Mouse (Mus musculus) forebrain, embryonic 15.5 days (tissue): Measurements from ENCODE around the gene Gdf11. TPM values are rescaled to one million over a fixed set of nuclear protein-coding genes. Genes with fewer than 3 reads are reported as not detected.

Source experiments
- ATAC-seq: fragments of 200-750 bp; cut with Nextera tagmentation; replicated peaks from 2 replicates; pipeline ENCODE4 v1.8.0; 2017; ENCODE audit warnings: mild to moderate bottlenecking, moderate TSS enrichment, moderate library complexity
- H3K27ac ChIP-seq: fragments of 300-500 bp; sonication (generic); replicated peaks from 2 replicates; pipeline ENCODE4 v1.5.1; 2015; ENCODE audit warnings: mild to moderate bottlenecking, inconsistent platforms
- H3K27me3 ChIP-seq: fragments of 300-500 bp; sonication (generic); 2 replicates; pipeline ENCODE4 v1.6.1; 2015; ENCODE audit warnings: inconsistent platforms
- H3K36me3 ChIP-seq: fragments of 300-500 bp; sonication (generic); 2 replicates; pipeline ENCODE4 v1.6.1; 2015; ENCODE audit warnings: mild to moderate bottlenecking, inconsistent platforms
- H3K4me1 ChIP-seq: fragments of 300-500 bp; sonication (generic); 2 replicates; pipeline ENCODE4 v1.6.1; 2015; ENCODE audit warnings: inconsistent platforms
- H3K4me2 ChIP-seq: fragments of 300-500 bp; sonication (generic); replicated peaks from 2 replicates; pipeline ENCODE4 v1.6.1; 2015; ENCODE audit warnings: mild to moderate bottlenecking, inconsistent platforms
- H3K4me3 ChIP-seq: fragments of 300-500 bp; sonication (generic); 2 replicates; pipeline ENCODE4 v1.5.1; 2015; ENCODE audit warnings: mild to moderate bottlenecking, inconsistent platforms
- H3K9ac ChIP-seq: fragments of 300-500 bp; sonication (generic); replicated peaks from 2 replicates; pipeline ENCODE4 v1.6.1; 2015; ENCODE audit warnings: mild to moderate bottlenecking, inconsistent platforms
- H3K9me3 ChIP-seq: fragments of 300-500 bp; sonication (generic); 2 replicates; pipeline ENCODE4 v1.6.1; 2016; ENCODE audit warnings: inconsistent platforms
- WGBS: fragments of 180-500 bp; shearing (Covaris S2); methylation state at CpG from one replicate; pipeline ENCODE4 v1.1.7; 2015; ENCODE audit warnings: mixed read lengths; 5-methylcytosine and 5-hydroxymethylcytosine counted together
- polyA plus RNA-seq: library from polyadenylated mRNA; unstranded; fragments of >200 nt; fragmentation: Nextera tagmentation; extraction: Ambion mirVana; gene quantifications from 2 replicates; pipeline ENCODE4 v1.2.1, GENCODE M21; 2015

Gdf11 gene
- polyA plus RNA-seq = 7.5 and 8.7 TPM in 2 replicates

- H3K4me1 ChIP-seq = peaks cover 48% of the 10 kb centered on the region
Observed at GRCm38 (mm10) chr10:128891296-128892094, at the start of gene Gdf11. Gdf11 (minus strand) TSS chr10:128891718.

DNA sequence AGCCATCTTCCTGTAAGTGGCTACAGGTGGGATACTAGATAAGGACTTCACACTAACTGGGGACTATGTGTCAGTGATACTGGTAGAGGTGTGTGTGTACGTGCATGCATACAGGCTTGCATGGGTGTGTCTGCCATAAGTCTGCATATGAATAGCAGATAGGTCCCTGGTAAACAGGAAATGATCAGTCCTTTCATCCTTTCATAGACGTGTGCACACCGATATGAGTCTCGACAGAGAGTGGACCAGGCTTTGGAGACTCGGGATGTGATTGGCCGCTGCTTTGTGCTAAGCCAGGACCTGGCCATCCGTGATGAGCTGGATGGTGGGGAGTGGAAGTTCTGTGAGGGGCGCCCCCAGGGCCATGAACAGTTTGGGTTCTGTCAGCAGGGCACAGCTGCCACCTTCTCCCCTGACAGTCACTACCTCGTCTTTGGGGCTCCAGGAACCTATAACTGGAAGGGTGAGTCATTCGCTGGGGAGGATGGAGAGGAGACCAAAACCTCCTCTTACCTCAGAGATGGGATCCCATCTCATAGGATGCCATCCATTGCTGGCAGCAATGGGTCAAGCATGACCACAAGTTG, 49.0 kb upstream of the Gdf11 start:
- H3K4me2 ChIP-seq = no peak overlapping the region
- H3K27me3 ChIP-seq = peaks cover 6% of the 10 kb centered on the region
- no peak for ATAC-seq
- no peak overlapping the region for H3K9ac ChIP-seq
- no peaks in the 10 kb centered on the region for H3K4me1 ChIP-seq
- no peaks in the 10 kb centered on the region for H3K9me3 ChIP-seq
- no peak overlapping the region for H3K4me3 ChIP-seq
- no peaks in the 10 kb centered on the region for H3K36me3 ChIP-seq
- H3K27ac ChIP-seq = no peak overlapping the region
- WGBS = 79% methylated on average over 10 of the region's 10 CpGs

More at GRCm38 (mm10) chr10:128891296-128892094, at the start of gene Gdf11:
- Histone ChIP-seq H3K27me3 (0 out of 2 replicates have a peak, but pooled peaks cover 3% of the 10 kb centered on the region), H3K4me2 (peak within 1 kb of the TSS; percentile 90), H3K4me3 (peak within 1 kb of the TSS; percentile 68), H3K36me3 (peaks cover 7% of the 10 kb centered on the region; the same call in 1 of the 2 replicates), H3K27ac (peak within 1 kb of the TSS; percentile 97), H3K9ac (peak within 1 kb of the TSS; percentile 81), H3K9me3 (no peaks in the 10 kb centered on the region)
- peak; percentile 85 for ATAC-seq
- under 1% methylated on average over 57 of the region's 89 CpGs for WGBS

DNA sequence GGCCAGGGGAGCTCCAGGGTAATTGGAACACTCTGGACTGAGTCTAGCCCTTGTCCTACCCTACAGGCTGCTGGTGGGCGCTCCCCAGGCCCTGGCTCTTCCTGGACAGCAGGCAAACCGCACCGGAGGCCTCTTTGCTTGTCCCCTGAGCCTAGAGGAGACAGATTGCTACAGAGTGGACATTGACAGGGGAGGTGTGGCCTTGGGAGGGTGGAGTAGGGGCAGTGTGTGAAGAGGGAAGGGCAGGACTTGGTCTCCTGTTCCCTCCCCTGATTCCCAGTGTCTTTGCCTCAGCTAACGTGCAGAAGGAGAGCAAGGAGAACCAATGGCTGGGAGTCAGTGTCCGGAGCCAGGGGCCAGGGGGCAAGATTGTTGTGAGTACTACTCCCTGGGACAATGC, 47.5 kb upstream of the Gdf11 start:
- Histone ChIP-seq H3K9me3 (no peaks in the 10 kb centered on the region), H3K9ac (no peak overlapping the region), H3K27ac (no peak overlapping the region), H3K27me3 (peaks cover 20% of the 10 kb centered on the region), H3K4me3 (no peak overlapping the region), H3K36me3 (no peaks in the 10 kb centered on the region), H3K4me2 (no peak overlapping the region), H3K4me1 (peaks cover 4% of the 10 kb centered on the region)
- ATAC-seq = no peak
- 77% methylated on average over 5 of the region's 5 CpGs for WGBS

DNA sequence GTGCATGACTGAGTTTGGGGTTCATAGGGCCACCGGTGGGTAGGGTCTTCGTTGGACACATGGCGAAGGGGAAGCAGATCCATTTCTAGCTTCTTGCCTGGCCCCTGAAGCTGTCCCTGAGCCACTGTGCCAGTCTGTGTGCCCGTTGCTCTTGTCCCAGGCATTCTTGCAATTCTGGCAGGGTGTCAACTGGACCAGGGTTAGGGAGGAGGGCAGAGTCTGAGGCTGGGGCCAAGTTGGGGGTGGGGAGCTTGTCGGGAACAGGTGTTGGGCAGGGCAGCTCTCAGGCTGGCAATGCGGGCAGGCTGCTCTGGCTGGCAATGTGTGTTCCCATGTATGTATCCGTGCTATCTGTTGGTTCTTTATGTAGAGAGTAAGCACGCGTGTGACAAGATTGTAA, 46.9 kb upstream of the Gdf11 start:
- no peak overlapping the region for H3K27ac ChIP-seq
- H3K4me1 ChIP-seq = peaks cover 10% of the 10 kb centered on the region
- no peak overlapping the region for H3K4me3 ChIP-seq
- ATAC-seq = no peak
- H3K9ac ChIP-seq = no peak overlapping the region
- no peak overlapping the region for H3K4me2 ChIP-seq
- WGBS = 73% methylated on average over 9 of the region's 9 CpGs
- no peaks in the 10 kb centered on the region for H3K36me3 ChIP-seq
- H3K9me3 ChIP-seq = no peaks in the 10 kb centered on the region
- H3K27me3 ChIP-seq = peaks cover 25% of the 10 kb centered on the region

- no peak overlapping the region for H3K27ac ChIP-seq
- H3K4me1 ChIP-seq = peaks cover 14% of the 10 kb centered on the region
- H3K27me3 ChIP-seq = peaks cover 31% of the 10 kb centered on the region
- H3K36me3 ChIP-seq = no peaks in the 10 kb centered on the region
- no peak overlapping the region for H3K4me3 ChIP-seq
- no peaks in the 10 kb centered on the region for H3K9me3 ChIP-seq
- H3K4me2 ChIP-seq = no peak overlapping the region
- ATAC-seq = no peak
- 76% methylated on average over 12 of the region's 12 CpGs for WGBS
- H3K9ac ChIP-seq = no peak overlapping the region
Observed at GRCm38 (mm10) chr10:128937756-128938390, 46.4 kb upstream of the Gdf11 start.

GRCm38 (mm10) chr10:128935826-128936440, 44.4 kb upstream of the Gdf11 start:
- peaks cover 14% of the 10 kb centered on the region for H3K4me1 ChIP-seq
- H3K36me3 ChIP-seq = no peaks in the 10 kb centered on the region
- no peak overlapping the region for H3K4me3 ChIP-seq
- peaks cover 51% of the 10 kb centered on the region for H3K27me3 ChIP-seq
- no peak overlapping the region for H3K9ac ChIP-seq
- WGBS = 71% methylated on average over 8 of the region's 8 CpGs
- ATAC-seq = no peak
- no peaks in the 10 kb centered on the region for H3K9me3 ChIP-seq
- H3K4me2 ChIP-seq = no peak overlapping the region
- H3K27ac ChIP-seq = no peak overlapping the region

- H3K4me3 ChIP-seq = no peak overlapping the region
- H3K36me3 ChIP-seq = no peaks in the 10 kb centered on the region
- H3K9ac ChIP-seq = no peak overlapping the region
- ATAC-seq = no peak
- peaks cover 53% of the 10 kb centered on the region for H3K27me3 ChIP-seq
- H3K9me3 ChIP-seq = no peaks in the 10 kb centered on the region
- H3K4me1 ChIP-seq = peaks cover 14% of the 10 kb centered on the region
- H3K27ac ChIP-seq = no peak overlapping the region
- 69% methylated on average over 7 of the region's 7 CpGs for WGBS
- no peak overlapping the region for H3K4me2 ChIP-seq
Observed at GRCm38 (mm10) chr10:128934997-128935787, 43.7 kb upstream of the Gdf11 start.

DNA sequence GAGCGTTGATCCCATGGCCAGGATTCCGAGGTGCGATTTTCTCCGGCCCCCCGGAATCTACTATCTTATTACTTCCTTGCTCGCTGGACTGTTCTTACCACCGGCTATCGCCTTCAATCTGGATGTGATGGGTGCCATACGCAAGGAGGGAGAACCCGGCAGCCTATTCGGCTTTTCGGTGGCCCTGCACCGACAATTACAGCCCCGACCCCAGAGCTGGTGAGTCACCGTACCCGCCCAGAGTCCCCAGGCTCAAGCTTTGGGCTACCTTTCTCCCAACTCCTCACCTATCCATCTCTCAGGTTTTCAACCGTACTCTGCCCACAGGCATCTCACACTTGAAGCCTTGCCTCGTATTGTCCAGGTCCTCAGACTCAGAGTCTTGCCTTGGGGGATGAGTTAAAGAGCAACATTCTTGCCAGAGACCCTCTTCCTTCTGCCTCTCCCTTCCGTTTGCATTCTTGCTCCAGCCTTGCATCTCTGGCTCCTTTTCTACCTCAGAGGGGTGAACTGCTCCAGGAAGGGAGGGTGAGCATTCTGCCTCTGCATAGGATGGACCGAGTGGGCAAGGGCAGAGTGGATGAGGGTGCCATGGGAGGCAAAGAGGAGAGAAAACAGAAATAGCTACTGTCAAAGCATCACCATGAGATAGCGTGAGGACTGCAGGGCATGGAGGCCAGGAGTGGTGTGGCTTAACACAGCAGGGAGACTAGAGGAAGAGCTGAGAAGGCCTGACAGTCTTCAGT, 42.6 kb upstream of the Gdf11 start:
- H3K36me3 ChIP-seq = no peaks in the 10 kb centered on the region
- peak overlapping the region; percentile 38 for H3K9ac ChIP-seq
- H3K4me2 ChIP-seq = peak overlapping the region; percentile 86
- peaks cover 54% of the 10 kb centered on the region for H3K27me3 ChIP-seq
- peaks cover 20% of the 10 kb centered on the region for H3K4me1 ChIP-seq
- H3K4me3 ChIP-seq = peak overlapping the region; percentile 46
- ATAC-seq = no peak
- WGBS = 2% methylated on average over 21 of the region's 21 CpGs
- H3K27ac ChIP-seq = no peak overlapping the region
- H3K9me3 ChIP-seq = no peaks in the 10 kb centered on the region

- peak; percentile 88 for ATAC-seq
- no peak within 1 kb of the TSS for H3K27ac ChIP-seq
- peaks cover 56% of the 10 kb centered on the region for H3K27me3 ChIP-seq
- no peaks in the 10 kb centered on the region for H3K9me3 ChIP-seq
- WGBS = 1% methylated on average over 26 of the region's 26 CpGs
- H3K9ac ChIP-seq = peak within 1 kb of the TSS; percentile 38
- H3K36me3 ChIP-seq = no peaks in the 10 kb centered on the region
- H3K4me3 ChIP-seq = peak within 1 kb of the TSS; percentile 46
- H3K4me1 ChIP-seq = peaks cover 20% of the 10 kb centered on the region
- H3K4me2 ChIP-seq = peak within 1 kb of the TSS; percentile 86
Observed at GRCm38 (mm10) chr10:128933574-128933973, 42.1 kb upstream of the Gdf11 start, which contains the start of gene Itga7. Itga7 (plus strand) TSS chr10:128933818.

GRCm38 (mm10) chr10:128931441-128931840, 39.9 kb upstream of the Gdf11 start:
- peaks cover 59% of the 10 kb centered on the region for H3K27me3 ChIP-seq
- ATAC-seq = no peak
- no peak overlapping the region for H3K4me2 ChIP-seq
- 87% methylated on average over 2 of the region's 2 CpGs for WGBS
- no peak overlapping the region for H3K4me3 ChIP-seq
- H3K36me3 ChIP-seq = no peaks in the 10 kb centered on the region
- H3K4me1 ChIP-seq = peaks cover 25% of the 10 kb centered on the region
- no peak overlapping the region for H3K9ac ChIP-seq
- H3K27ac ChIP-seq = no peak overlapping the region
- no peaks in the 10 kb centered on the region for H3K9me3 ChIP-seq
